Comparison of ENCODE assay signal across 11 mouse cellular contexts in the genomic region with DNA sequence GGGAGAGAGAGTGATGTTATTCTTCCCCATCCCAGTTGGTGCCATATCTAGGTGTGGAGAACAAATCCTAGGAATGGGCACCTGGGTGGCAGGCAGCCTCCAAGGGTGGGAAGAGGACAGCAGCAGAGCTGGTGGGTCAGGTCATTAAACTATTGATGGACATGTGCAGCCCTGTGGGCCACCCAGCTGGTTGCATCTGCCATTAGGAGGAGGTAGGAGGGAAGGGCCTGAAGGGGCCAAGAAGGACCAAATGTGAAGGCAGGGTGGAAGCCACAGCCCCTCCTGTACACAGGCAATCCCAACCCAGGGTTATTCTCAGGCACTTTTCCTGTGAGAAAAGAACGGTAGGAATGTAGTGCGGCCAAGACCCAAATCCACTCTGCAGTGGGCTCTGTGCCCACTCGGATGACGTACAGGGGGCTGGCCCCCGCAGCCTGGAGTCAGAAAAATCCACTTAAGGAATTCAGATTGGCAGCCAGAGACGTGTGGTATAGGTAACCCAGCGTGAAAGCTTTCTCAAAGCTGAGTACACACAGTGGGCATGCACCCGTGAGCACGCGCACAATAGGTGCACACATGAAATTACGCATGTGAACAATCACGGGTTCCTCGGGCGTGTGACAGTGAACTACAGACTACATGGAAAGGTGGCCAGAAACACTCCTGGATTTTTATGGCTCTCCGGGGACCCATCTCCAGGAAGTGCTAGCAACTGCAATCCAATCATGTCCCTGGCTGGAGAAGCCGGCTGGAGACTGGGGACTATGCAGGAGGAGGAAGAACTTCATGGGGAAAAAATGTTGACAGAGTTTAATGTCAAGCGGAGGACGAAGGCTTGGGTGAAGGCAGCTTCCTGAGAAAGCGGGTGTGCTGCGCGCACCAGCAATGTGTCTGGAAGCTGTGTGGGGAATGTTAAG.
DNase-seq lines count a peak whose midpoint lies in the region; ATAC-seq and TF ChIP-seq lines count a peak whose summit lies in the region.
"Had no signal": no experiment of that assay in that cellular context is flagged by ENCODE, and none has a peak within 500 bp of the region (broad histone marks: within the 10 kb centered on the region; RNA-seq: fewer than 3 reads in every experiment).

No protein-coding gene starts in this region.

- 0 out of 2 replicates have a peak, but pooled peaks have one; percentile 46 for ATAC-seq in embryonic facial prominence, embryonic 13.5 days (ENCODE audit: insufficient number of reproducible peaks, insufficient read depth, low FRiP score, low TSS enrichment, low read depth)
- peak; percentile 52 for ATAC-seq in intestine, embryonic 16.5 days
- ATAC-seq: activated CD4-positive, CD25-positive, alpha-beta regulatory T cell, adult 4 months had no signal

- no peak overlapping the region for H3K9ac ChIP-seq in embryonic facial prominence, embryonic 13.5 days
- H3K9ac ChIP-seq in intestine, embryonic 16.5 days (ENCODE audit: low read depth, low read length): no peak overlapping the region
- H3K9ac ChIP-seq: midbrain, embryonic 12.5 days had no signal

- H3K27ac ChIP-seq in embryonic facial prominence, embryonic 13.5 days: peak overlapping the region; percentile 49; the same call in 1 of the 2 replicates
- H3K27ac ChIP-seq in intestine, embryonic 16.5 days (ENCODE audit: low read length): 0 out of 2 replicates have a peak overlapping the region, but pooled peaks have one; percentile 3
- H3K27ac ChIP-seq: midbrain, embryonic 12.5 days had no signal

- peaks cover 24% of the 10 kb centered on the region; the same call in 1 of the 2 replicates for H3K36me3 ChIP-seq in embryonic facial prominence, embryonic 13.5 days
- H3K36me3 ChIP-seq in intestine, embryonic 16.5 days (ENCODE audit: control insufficient read depth, insufficient read depth, low read length): no peaks in the 10 kb centered on the region
- H3K36me3 ChIP-seq: midbrain, embryonic 12.5 days had no signal

- H3K27me3 ChIP-seq in embryonic facial prominence, embryonic 13.5 days: no peaks in the 10 kb centered on the region
- H3K27me3 ChIP-seq in intestine, embryonic 16.5 days (replicated peaks; ENCODE audit: control insufficient read depth, insufficient read depth, low read length): no peaks in the 10 kb centered on the region
- H3K27me3 ChIP-seq: midbrain, embryonic 12.5 days had no signal

- peaks cover 56% of the 10 kb centered on the region for H3K4me1 ChIP-seq in embryonic facial prominence, embryonic 13.5 days
- H3K4me1 ChIP-seq in intestine, embryonic 16.5 days (ENCODE audit: control insufficient read depth, insufficient read depth, low read length): peaks cover 44% of the 10 kb centered on the region
- H3K4me1 ChIP-seq in lung, adult 2 months (ENCODE audit: control insufficient read depth, insufficient read depth, low read length): peaks cover 8% of the 10 kb centered on the region

- H3K4me2 ChIP-seq in embryonic facial prominence, embryonic 13.5 days: no peak overlapping the region
- no peak overlapping the region for H3K4me2 ChIP-seq in intestine, embryonic 16.5 days (ENCODE audit: low read depth, low read length)
- H3K4me2 ChIP-seq: midbrain, embryonic 12.5 days had no signal

- TF ChIP-seq POLR2A in lung, adult 2 months (IDR thresholded peaks at IDR 0.05; ENCODE audit: borderline replicate concordance, extremely low read depth, low read depth, low read length): no peak

- TF ChIP-seq CTCF in lung, adult 2 months (IDR thresholded peaks at IDR 0.05; ENCODE audit: insufficient read depth, low read length): no peak

- no peaks in the 10 kb centered on the region for H3K9me3 ChIP-seq in embryonic facial prominence, embryonic 13.5 days
- no peaks in the 10 kb centered on the region for H3K9me3 ChIP-seq in intestine, embryonic 16.5 days (ENCODE audit: control insufficient read depth, low read length)
- H3K9me3 ChIP-seq: midbrain, embryonic 12.5 days had no signal

- H3K4me3 ChIP-seq in embryonic facial prominence, embryonic 13.5 days: no peak overlapping the region
- H3K4me3 ChIP-seq in intestine, embryonic 16.5 days (ENCODE audit: low read length): no peak overlapping the region
- H3K4me3 ChIP-seq in lung, adult 2 months (replicated peaks; ENCODE audit: extremely low read depth, low read depth, low read length): no peak overlapping the region
- H3K4me3 ChIP-seq: midbrain, embryonic 12.5 days had no signal

- peak; percentile 62 for DNase-seq in gastrocnemius, postnatal 25 days
- DNase-seq in lung, adult 2 months: peak; percentile 50
- no peak for DNase-seq in embryo, embryonic 9.5 days (ENCODE audit: extremely low spot score)
- no peak for DNase-seq in spleen, postnatal 10 days (ENCODE audit: low spot score in 2 of 2)
- no peak for DNase-seq in urinary bladder, postnatal 4 days (ENCODE audit: low spot score in 2 of 2)
- DNase-seq in thymus, postnatal 36 days: no peak
- DNase-seq: thymus, adult 2 months had no signal

- WGBS in embryonic facial prominence, embryonic 13.5 days: 79% methylated on average over 21 of the region's 21 CpGs
- WGBS in intestine, embryonic 16.5 days: 59% methylated on average over 21 of the region's 21 CpGs
- WGBS in lung, adult 2 months: 53% methylated on average over 21 of the region's 21 CpGs

Comparison
In these comparisons a context has a peak if more than half of its experiments do, and no peak if none do; other contexts are left out.
1. DNase-seq: peak in gastrocnemius, postnatal 25 days (single experiment) and lung, adult 2 months (single experiment); none in embryo, embryonic 9.5 days (single experiment), spleen, postnatal 10 days (0 of 2), urinary bladder, postnatal 4 days (0 of 2) and thymus, postnatal 36 days (0 of 2).